Mouse (Mus musculus) liver, embryonic 14.5 days (tissue): Measurements from ENCODE around the gene Mlx.

Source experiments
- CTCF ChIP-seq: IDR thresholded peaks from 2 replicates; pipeline ENCODE4 v1.5.1; 2016; ENCODE audit warnings: antibody characterized with exemption, low read depth, control low read depth
- EP300 ChIP-seq: IDR thresholded peaks from 2 replicates; pipeline ENCODE4 v1.6.1; 2016; ENCODE audit warnings: antibody characterized with exemption, low read depth

DNA sequence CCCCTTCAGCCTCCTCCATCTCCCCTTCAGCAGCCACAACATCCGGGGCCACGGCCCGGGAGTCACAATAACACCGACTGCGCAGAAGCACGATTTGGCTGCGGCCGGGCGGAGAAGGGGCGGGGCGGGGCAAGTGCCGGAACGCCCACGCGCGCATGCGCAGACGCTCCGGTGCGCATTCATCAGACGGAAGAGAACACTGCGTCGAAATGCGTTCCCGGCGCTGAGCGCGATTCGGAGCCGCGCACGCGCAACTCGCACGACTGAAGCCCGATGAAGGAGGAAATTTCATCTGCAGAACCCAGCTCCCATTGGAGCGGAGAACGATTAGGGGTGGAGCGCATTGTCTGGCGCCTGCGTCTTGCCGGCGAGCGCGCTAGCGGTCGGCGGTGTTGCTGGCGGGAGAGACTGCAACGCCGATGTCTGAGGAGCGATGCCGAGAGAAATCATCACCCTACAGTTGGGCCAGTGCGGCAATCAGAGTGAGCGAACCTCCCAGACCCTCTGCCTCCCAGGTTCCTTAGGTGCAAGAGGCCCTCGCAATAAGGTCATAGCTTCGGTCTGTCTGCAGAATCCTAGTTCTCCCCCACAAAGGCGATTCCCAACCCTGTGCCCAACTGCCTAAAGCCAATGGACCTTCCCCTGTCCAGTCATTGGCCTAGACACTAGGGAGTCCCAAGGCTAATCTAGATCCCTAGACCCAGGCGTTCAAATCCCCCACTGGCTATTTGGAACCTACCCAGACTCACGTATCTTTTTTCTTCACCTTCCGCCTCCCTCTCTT, 32.9 kb downstream of the Mlx start, which contains the start of the genes Retreg3 and Tubg1:
- no peak for TF ChIP-seq CTCF
- no peak for TF ChIP-seq EP300
